Mouse (Mus musculus) right cerebral cortex, postnatal 25 days (tissue): Measurements from ENCODE around the gene Rorc.

Experiments used
- DNase-seq: peaks from one replicate; pipeline ENCODE4 v3.0.0; 2022

Rorc gene

DNA sequence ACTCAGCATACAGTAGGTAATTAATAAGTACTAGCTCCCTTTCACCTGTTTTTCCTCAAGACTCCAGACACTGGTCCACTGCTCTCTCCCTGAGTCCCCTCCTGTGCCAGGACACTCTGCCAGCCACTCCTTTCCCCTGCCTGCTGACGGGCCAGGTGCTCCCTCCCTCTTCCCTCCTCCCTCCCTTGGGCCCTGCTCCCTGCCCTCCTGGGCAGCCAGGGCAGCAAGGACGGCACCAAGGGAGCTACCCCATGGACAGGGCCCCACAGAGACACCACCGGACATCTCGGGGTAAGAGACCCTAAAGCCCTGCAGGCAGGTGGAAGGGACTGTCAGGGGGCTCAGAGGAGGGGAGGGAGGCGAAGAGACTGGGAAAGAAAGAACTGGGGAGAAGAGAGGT lies at the start of gene Rorc:
Rorc (plus strand) TSS at position 154 of the 400 bp plus-strand sequence.
- no peak for DNase-seq

DNA sequence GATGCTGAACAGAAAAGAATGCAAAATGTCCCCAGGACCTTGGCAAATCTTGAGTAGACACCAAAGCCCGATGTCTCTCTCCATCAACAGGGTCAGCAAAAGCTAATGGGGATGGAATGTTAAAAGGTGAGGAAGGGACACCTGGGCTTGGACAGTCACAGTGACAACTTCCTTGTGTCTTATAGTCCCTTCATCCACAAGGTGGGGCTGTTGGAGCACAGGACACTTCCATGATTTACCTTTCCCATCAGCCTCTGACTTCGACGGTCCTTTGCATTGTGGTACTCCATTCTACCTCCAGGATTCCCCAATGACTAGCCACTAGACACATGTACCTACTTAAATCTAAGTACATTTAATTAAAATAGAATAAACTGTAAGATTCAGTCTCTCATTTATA lies 43.9 kb upstream of the Rorc start:
- DNase-seq, result no peak

DNA sequence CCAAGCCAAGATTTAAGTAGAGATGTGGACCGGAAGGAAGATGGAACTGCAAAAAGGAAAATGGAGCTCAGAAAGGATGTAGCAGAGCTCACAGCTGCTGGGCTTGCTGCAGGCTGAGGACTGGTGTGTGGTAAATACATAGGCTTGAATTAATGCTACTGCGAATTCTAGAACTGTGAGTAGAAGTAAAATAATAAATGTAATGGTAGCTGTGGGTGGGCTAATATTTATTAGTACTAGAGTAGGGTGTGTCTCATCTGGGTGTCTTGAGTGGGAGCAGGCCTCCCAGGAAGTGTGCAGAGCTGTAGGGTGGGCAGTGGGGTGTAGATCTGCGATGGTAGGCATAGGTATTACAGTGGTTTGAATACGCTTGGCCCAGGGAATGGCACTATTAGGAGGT lies 38.2 kb upstream of the Rorc start:
- no peak for DNase-seq

DNA sequence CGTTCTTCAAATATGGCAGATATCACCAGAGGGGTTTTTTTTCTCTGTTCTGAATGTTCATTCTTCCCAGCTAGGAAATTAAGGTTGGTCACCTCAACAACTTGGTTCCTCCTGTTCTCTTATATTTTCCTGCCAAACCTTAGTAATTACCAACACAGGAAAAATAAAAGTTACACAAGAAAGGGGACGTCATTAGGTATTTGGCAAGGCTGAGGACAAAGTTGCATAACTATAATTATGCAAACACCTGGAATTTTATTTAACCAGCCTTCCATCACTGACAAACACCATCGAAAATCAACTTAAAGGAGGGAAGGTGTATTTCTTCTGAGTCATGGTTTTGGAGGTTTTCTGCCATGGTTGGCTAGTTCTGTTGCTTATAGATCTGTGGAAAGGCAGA lies 34.1 kb upstream of the Rorc start:
- no peak for DNase-seq

DNA sequence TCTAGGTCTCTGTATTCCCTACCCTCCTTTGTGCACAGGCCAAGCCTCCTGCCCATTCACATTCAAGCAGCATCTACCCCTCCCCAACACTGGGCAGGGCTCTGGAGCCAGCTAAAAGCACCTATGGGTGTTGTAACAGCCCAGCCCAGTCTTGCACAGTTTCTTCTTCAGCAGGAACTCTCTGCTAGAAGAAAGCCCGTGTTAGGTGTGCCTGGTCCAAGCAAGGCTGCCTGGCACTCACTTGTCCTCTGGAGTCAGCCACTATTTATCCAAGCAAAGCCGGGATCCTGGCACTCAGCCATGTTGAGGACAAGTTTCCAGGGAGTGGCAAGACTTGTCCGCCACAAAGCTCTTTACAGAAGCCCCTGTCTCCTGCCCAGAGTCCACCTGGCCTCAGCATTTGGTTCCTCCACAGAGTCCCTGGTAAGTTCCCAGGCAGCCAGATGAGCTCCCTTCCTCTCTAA lies 30.6 kb upstream of the Rorc start, which contains the start of gene Them5:
Them5 (plus strand) TSS at position 141 of the 464 bp plus-strand sequence.
- no peak for DNase-seq

DNA sequence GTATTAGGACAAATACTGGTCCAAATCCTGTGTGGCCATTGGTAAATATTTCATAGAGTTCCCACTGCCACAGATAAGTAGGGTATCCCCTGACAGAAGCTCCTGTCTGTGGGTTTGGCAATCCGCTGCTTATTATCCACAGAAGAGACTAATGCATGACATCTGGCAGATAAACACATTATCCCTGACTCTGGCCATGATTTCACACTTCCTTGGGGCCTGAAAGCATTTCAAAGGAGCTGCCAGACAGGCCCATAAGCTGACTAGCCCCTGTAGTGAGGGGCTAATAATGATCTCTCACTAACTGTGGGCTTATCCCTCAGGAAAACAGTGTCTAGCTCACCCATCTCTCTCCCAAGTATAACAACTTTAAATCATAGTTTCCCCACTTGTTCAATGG lies 30.0 kb upstream of the Rorc start:
- no peak for DNase-seq

DNA sequence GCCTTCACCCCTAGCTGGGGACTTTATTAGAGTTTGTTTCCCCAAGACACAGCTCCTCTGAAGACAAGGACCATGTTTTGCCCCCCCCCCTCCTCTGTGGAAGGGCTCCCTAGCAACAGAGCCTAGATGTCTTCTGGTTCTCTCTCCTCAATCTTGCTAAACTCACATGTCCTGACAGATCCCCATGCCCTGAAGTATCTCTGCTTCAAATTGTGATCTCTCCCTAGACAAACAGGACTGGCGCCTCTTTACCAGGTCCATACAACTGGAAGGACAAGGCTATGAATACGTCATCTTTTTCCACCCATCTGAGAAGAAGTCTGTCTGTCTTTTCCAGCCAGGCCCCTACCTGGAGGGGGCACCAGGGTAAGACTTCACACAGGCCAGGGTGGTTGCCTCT lies 28.4 kb upstream of the Rorc start:
- no peak for DNase-seq

DNA sequence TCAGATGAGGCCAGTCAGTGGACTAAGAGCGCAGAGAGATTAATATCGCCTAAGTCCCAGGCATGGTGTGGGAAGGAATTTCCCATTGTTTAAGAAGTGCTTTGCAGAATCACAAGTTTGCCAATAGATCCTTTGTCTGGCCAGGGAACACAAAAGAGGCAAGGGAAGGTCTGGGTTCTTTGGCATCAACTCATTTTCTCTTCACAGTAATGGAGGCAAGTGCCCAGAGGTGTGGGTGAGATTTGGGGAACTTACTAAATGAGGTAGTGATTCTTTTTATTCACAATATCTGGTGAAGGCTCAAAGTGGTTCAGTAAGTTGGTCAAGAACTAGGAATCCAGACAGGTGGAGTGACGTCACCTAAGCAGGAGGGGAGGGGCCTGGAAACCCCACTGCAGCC lies 27.7 kb upstream of the Rorc start:
- DNase-seq, result no peak

DNA sequence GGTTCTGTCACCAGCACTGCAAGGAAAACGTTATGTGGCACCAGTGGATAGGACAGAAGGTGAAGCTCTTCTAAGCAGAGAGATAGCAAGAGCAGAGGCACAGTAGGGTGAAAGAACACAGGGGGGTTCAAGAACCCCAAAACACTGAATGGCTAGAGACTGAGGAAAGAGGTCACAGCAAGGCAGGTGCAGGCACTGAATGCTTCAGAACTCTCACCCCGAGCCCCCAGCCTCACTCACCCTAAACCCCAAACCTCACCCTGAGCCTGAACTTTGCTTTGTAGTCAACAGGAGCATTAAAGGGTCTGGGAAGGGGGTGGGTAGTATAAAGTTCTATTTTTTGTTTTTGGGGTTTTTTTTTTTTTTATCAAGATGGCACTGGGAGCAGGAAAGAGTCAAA lies 24.4 kb upstream of the Rorc start:
- no peak for DNase-seq

DNA sequence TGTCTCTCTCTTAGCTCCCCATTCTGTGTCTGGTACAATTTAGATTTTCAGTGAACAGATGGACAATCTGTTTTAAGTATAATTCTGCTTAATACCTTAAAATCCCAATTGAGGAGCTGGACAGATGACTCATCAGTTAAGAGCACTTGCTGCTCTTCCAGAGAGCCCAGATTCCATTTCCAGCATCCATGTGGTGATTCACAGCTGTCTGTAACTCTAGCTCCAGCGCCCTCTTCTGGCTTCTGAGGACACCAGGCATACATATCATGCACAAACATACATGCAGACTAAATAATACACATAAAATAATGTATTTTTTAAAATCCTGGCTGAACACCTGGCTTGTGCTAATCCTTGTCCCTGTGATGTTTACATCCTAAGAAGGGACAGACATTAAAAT lies 11.8 kb upstream of the Rorc start:
- no peak for DNase-seq

DNA sequence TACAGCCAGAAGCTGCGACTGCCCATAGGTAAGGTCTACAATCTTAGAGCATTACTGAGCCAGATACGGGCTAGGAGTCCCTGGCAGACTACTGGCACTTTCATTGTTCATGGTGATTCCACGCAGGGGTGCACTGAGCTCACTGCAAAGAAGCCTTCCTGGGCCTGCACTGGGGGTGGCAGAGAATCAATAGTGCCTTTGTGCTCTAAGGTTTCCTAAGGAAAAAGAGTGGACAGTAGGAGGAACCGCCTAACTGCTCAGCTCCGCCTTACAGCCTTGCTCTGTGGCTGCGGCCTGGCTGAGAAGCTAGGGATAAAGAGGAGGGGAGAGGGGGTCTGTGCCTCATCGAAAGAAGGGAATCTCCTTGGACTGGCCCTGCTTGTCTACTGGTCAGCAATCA lies 10.5 kb upstream of the Rorc start, which contains the start of gene C2cd4d:
C2cd4d (plus strand) TSS at position 301 of the 400 bp plus-strand sequence.
- DNase-seq, result no peak

DNA sequence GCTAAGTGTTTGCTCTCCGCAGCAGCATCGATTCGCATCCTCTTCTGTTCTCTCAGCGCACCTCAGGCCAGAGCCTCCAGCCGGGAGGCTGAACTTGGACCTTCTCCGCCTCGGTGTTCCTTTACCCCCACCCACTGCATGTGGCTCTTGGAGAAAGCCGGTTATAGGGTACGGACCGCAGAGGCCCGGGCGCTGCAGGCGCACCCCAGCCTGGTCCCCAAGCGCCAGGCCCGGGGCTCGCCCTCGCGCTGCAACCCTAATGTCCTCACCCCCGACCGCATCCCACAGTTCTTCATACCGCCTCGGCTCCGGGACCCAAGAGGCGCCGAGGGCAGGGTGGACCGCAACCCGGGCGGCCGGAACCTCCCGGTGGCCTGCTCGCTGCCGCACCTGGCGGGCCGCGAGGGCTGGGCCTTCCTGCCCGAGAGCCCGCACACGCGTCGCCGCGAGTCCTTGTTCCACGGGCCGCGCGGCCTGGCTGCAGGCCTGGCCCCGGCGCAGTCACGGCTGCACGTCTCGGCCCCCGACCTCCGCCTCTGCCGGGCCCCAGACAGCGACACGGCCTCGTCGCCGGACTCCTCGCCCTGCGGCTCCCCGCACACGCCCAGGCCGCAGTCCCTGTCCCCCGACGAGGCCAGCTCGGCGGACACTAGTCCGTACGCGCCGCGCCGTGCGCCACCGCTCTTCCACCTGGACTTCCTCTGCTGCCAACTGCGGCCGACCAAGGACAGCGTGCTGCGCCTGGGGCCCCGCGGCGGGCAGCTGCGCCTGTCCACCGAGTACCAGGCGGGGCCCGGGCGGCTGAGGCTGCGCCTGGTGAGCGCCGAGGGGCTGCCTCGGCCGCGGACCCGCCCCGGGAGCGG lies 9.1 kb upstream of the Rorc start:
- DNase-seq, result peak; percentile 48

DNA sequence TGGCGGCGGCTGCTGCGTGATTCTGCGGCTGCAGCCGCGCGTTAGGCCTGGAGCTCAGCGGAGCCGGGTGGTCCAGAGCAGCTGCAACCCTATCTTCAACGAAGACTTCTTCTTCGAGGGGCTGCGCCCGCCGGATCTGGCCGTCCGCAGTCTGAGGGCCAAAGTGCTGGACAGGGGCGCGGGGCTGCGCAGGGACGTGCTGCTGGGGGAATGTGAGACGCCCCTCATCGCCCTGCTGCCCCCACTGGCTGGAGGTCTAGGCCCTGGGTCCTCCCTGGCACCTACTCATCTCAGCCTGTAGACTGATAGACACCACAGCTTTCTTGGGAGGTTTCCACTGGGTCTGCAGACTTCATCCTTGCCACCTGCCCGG lies 8.5 kb upstream of the Rorc start:
- no peak for DNase-seq

DNA sequence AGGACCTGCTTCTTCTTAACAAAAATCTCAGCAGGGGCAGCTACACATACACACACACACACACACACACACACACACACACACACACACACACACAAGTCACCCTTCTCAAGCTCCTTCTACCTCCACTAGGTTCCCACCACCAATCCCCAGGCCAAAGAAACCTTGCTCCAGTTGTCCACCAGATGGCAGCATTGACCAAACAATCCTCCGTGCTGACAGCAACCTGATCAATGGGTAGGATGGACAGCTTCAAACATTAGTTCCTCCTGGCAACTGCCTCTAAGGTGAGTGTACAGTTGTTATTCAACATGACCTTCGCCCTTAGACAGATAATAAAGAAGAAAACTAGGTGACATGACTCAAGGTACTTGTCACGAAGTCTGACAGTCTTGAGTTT lies 5.8 kb upstream of the Rorc start:
- peak; percentile 80 for DNase-seq

DNA sequence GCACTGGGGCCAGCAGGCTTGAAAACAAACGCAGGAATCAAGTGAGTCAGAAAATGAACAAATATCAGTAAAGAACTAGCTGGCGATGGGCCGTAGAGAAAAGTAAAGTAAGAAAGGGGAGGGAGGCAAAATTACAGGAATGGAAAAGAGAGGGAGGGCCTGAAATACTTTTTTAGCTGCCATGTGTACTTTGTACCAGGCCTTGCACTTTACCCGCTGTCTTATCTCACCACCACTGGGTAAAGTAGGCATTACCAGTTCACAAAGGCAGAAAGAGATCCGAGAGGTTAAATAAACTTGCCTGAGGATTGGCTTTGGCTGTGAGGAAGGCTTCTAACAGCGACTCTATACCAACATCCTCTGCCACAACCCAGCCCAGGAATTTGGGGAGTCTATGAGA lies 5.1 kb upstream of the Rorc start:
- DNase-seq, result no peak

DNA sequence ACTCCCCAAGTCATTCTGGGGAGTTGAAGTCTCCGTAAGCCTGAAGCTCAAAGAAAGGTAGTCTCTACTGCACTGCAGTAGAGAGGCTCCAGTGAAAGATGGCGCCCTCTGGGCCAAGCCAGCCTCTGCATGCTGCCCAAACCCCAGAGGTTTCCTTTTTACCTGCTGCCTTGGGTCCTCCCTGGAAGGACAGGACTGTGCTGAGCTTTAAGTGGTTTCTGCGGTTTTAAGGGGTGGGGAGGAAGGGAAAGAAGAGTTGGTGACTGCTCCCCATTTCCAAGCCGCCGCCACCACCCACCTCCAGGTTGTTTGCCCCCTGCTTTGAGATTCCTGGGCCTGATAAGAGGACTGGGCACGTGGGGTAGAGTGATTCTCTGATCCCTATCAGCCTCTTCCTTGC lies 4.0 kb upstream of the Rorc start:
- no peak for DNase-seq

DNA sequence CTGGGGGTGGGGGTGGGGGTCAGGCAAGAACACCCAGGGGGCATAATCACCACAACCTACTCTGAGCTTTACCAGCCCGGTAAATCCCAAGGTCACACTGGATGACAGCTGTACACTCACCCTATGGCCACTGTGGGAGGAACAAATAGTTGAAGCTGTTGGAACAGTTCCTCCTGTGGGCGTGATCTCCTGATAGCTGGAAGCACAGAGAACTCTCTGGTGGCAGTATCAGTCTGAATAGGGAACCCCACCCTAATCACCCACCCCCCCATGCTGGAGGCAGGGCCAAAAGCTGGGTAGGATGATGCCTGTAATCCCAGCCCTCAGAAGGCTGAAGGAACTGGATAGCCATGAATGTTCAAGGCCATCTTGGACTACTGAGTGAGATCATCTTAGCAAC lies 2.9 kb upstream of the Rorc start:
- no peak for DNase-seq

DNA sequence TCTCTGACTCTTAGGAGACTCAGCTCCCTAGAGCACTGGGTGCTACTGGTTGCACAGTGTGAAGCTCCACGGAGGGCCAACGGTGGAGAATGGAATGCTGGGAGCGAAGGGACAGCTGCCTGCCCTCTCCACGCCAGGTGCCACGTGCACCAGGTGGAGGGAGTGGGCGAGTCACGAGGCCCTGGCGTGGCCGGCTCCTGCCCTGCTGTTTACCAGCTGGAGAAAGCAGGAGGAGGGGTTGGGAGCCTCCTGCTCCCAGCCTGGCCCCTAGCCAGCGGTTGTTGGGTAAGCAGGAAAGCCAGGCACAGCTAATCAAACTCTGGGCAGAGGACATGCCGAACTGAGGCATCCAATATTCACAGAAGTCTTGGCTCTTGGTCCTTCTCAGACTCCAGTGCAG lies 957 bp upstream of the Rorc start:
- DNase-seq, result no peak

DNA sequence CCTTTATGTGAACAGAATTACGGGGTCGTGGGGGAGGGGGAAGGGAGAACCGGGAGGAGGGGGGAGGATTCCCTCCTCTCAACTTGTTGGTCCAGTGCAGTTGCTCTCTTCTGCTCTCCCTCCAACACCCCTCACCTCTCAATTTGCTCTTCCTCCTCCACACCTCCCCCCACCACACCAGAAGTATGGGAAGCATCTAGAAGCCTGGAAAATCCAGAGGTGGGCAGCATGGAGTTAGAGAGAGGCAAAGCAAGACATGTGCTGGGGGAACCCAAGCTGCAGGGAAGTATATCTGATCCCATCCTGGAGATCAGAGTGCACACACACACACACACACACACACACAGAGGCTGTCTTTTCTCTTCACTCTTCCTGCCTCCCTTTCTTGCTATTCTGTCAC lies 556 bp upstream of the Rorc start:
- no peak for DNase-seq

DNA sequence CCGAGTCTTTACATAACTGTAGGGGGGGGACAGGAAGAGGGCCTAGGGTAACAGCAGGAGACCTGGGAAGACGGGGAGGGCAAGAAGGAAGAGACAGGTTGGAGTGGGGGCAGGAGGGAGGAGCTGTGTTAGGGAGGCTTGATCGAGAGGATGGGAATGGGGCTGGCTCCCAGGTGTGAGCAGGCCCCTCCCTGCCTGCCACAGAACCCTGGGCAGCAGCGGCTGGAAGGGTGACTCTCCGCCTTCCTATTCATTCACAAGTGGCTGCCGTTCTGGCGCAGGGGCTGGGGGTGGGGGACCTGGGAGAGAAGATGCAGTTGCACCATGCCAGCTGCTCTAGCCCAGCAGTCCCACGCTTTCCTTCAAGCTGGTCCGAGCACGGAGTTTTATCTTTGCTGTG lies 496 bp downstream of the Rorc start:
- peak; percentile 17 for DNase-seq

DNA sequence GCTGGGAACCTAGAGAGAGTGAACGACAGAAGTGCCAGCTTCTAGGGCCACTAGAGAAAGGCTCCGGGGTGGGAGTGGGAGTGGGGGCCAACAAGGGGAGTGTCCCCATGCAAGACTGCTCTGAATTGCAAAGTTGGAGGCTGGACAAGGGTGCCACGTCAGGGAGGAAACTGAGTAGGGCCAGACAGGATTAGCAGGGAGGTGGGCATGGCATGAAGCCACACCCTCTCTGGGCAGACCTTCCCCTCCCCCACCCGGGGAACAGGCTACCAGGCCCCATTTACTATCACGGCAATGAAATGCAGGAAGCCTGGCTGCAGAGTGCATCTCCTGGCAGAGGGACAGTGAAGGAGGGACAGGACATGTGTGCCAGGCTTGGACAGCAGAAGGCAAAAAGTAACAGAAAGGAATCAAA lies 1.0 kb downstream of the Rorc start:
- DNase-seq, result no peak

DNA sequence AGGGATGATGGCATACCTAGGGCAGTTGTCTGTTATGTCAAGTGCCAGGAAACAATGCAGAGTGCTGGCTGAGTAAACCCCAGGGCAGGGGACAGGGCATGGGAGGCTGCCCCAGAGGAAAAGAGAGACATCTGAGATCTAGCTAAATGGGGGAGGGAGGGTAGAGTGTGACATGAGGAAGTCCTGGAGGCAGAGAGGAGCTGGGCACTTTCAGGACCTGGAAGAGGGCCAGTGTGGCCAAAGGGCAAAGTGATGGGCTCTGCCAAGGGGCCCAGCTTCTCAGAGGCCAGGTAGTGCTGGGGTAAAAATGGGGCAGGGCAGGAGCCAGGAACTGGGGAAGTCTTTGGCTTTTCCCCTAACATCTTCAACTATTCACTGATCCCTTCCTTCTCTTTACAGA lies 2.0 kb downstream of the Rorc start:
- no peak for DNase-seq

DNA sequence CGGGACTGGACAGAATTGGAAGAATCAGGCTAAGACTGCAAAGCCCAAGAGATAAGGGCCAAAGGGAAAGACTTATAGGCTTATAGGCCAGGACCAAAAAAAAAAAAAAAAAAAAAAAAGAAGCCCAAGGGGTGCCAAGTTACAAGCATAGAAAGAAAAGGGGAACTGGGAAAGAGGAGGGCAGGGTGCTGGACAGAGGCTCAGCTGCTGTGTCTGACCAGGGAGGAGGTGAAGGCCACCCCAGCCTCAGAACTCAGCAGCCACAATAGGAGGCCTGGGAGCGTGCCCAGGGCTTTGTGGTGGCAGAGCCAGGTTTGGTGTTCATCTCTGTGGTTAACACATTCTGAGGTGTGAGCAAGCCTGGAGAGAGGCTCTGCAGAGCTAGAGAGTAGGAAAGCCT lies 2.6 kb downstream of the Rorc start:
- DNase-seq, result no peak

DNA sequence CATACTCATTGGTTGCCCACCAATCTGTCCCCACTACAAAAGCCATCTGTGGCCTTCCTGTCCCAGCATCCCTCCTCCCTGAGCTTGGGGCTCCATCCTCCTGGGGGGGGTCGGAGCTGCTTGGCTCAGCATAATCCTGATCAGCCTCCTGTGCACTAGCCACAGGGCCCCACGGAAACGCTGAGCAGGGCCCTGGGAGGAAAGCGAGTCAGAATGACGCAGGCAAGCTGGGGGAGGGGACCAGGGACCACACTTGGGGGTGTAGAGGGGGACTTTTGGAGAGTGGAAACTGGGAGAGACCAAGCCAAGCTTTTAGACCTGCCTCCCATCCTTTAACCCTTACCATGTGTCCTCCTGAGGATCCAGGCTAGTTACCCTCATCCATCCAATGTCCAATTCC lies 3.3 kb downstream of the Rorc start:
- no peak for DNase-seq
